Mouse (Mus musculus) heart, adult 2 months (tissue): Measurements from ENCODE around the gene Rbbp5.

Experiments
- CTCF ChIP-seq: fragments of 200-600 bp; IDR thresholded peaks from 2 replicates; pipeline ENCODE4 v1.8.1; 2022; ENCODE audit warnings: antibody characterized with exemption, mild to moderate bottlenecking, moderate library complexity
- EP300 ChIP-seq: fragments of 200-500 bp; IDR thresholded peaks from 2 replicates; pipeline ENCODE4 v1.6.1; 2011; ENCODE audit warnings: low read depth, low read length, control low read depth; ENCODE audit not compliant: insufficient read depth
- POLR2A ChIP-seq: fragments of 200-500 bp; IDR thresholded peaks from 2 replicates; pipeline ENCODE4 v1.6.1; 2011; ENCODE audit warnings: mild to moderate bottlenecking, low read depth, low read length, control low read depth; ENCODE audit not compliant: insufficient read depth

GRCm38 (mm10) chr1:132509771-132510170 is 32.6 kb downstream of the Rbbp5 start:
- no peak for TF ChIP-seq CTCF
- no peak for TF ChIP-seq POLR2A
- TF ChIP-seq EP300: no peak
